Mouse (Mus musculus) naive thymus-derived CD4-positive, alpha-beta T cell, adult 5 months (primary cell): Measurements from ENCODE around the gene Lipk. TPM values are rescaled to one million over a fixed set of nuclear protein-coding genes. Genes with fewer than 3 reads are reported as not detected.

Source experiments
- polyA plus RNA-seq: library from polyadenylated mRNA; unstranded; fragments of 100-300 nt; shearing (Covaris generic); gene quantifications from one replicate; pipeline ENCODE4 v1.2.1, GENCODE M21; 2017

Lipk gene
- polyA plus RNA-seq, result not detected

GRCm38 (mm10) chr19:34008002-34008401 lies at the start of gene Lipk:
Gene Lipk, plus strand, starts transcription at chr19:34008290.

GRCm38 (mm10) chr19:33960887-33961286 lies 47.2 kb upstream of the Lipk start, which contains the start of gene Lipf:
Gene Lipf, plus strand, starts transcription at chr19:33961187.

GRCm38 (mm10) chr19:34066779-34067472 lies 58.8 kb downstream of the Lipk start, which contains the start of gene Lipn:
Gene Lipn, plus strand, starts transcription at chr19:34067358.

Other genes with a start within 250 kb of the Lipk start
- 6.4 TPM for gene Lipo3, start 246.3 kb upstream of the Lipk start, polyA plus RNA-seq
- gene Lipo1, start 220.8 kb upstream of the Lipk start, polyA plus RNA-seq, result not detected
- not detected for gene Lipf, start 47.1 kb upstream of the Lipk start, polyA plus RNA-seq
- gene Lipn, start 59.1 kb downstream of the Lipk start, polyA plus RNA-seq, result not detected
- not detected for gene Lipm, start 92.6 kb downstream of the Lipk start, polyA plus RNA-seq
- gene Ankrd22, start 157.8 kb downstream of the Lipk start, polyA plus RNA-seq, result not detected
- 91.4 TPM for gene Stambpl1, start 183.9 kb downstream of the Lipk start, polyA plus RNA-seq
- not detected for gene Acta2, start 247.3 kb downstream of the Lipk start, polyA plus RNA-seq